Mouse (Mus musculus): Measurements from ENCODE around the gene Cyp2j12.
"Not testable (repeated sequence)": the region's sequence is repeated elsewhere in the genome, so short reads cannot be mapped to it uniquely, and the experiment has no call there.

Cyp2j12 gene

GRCm38 (mm10) chr4:96140732-96141467 lies at the start of gene Cyp2j12:
Gene Cyp2j12 (minus strand): TSS chr4:96141152.
- no peak for DNase-seq (ENCODE audit: low read depth, low spot score)

- not testable (repeated sequence) for DNase-seq (ENCODE audit: low read depth, low spot score)
These were observed 48.4 kb upstream of the Cyp2j12 start for GRCm38 (mm10) chr4:96189321-96189720.

- DNase-seq (ENCODE audit: low read depth, low spot score), result not testable (repeated sequence)
These were observed 47.7 kb upstream of the Cyp2j12 start for GRCm38 (mm10) chr4:96188671-96189070.

- DNase-seq (ENCODE audit: low read depth, low spot score), result not testable (repeated sequence)
These were observed 47.2 kb upstream of the Cyp2j12 start for GRCm38 (mm10) chr4:96188146-96188545.

GRCm38 (mm10) chr4:96184716-96185115 lies 43.8 kb upstream of the Cyp2j12 start:
- DNase-seq (ENCODE audit: low read depth, low spot score), result not testable (repeated sequence)

GRCm38 (mm10) chr4:96162839-96163238 lies 21.9 kb upstream of the Cyp2j12 start:
- no peak for DNase-seq (ENCODE audit: low read depth, low spot score)

GRCm38 (mm10) chr4:96161575-96161974 lies 20.6 kb upstream of the Cyp2j12 start:
- DNase-seq (ENCODE audit: low read depth, low spot score), result no peak

GRCm38 (mm10) chr4:96139226-96139625 lies 1.7 kb downstream of the Cyp2j12 start:
- DNase-seq (ENCODE audit: low read depth, low spot score), result no peak

- no peak for DNase-seq (ENCODE audit: low read depth, low spot score)
These were observed 6.7 kb downstream of the Cyp2j12 start for GRCm38 (mm10) chr4:96134246-96134645.

- DNase-seq (ENCODE audit: low read depth, low spot score), result no peak
These were observed 44.1 kb downstream of the Cyp2j12 start for GRCm38 (mm10) chr4:96096841-96097240.

- no peak for DNase-seq (ENCODE audit: low read depth, low spot score)
These were observed 49.1 kb downstream of the Cyp2j12 start for GRCm38 (mm10) chr4:96091869-96092268.

GRCm38 (mm10) chr4:96089356-96090048 lies 51.5 kb downstream of the Cyp2j12 start:
- DNase-seq (ENCODE audit: low read depth, low spot score), result not testable (repeated sequence)

GRCm38 (mm10) chr4:96078308-96078707 lies 62.6 kb downstream of the Cyp2j12 start:
- DNase-seq (ENCODE audit: low read depth, low spot score), result no peak

- DNase-seq (ENCODE audit: low read depth, low spot score), result peak; percentile 4
These were observed 63.5 kb downstream of the Cyp2j12 start, which contains the start of gene Cyp2j13 for GRCm38 (mm10) chr4:96077261-96078125. Gene Cyp2j13 (minus strand): TSS chr4:96077546.

- no peak for DNase-seq (ENCODE audit: low read depth, low spot score)
These were observed 78.9 kb downstream of the Cyp2j12 start for GRCm38 (mm10) chr4:96062045-96062444.

- DNase-seq (ENCODE audit: low read depth, low spot score), result no peak
These were observed 80.8 kb downstream of the Cyp2j12 start for GRCm38 (mm10) chr4:96060106-96060505.

Data from brain, embryonic 18.5 days (tissue).